Mouse (Mus musculus): Measurements from ENCODE around the gene Cacng6.
"Not testable (repeated sequence)": the region's sequence is repeated elsewhere in the genome, so short reads cannot be mapped to it uniquely, and the experiment has no call there.

The Cacng6 gene

DNA sequence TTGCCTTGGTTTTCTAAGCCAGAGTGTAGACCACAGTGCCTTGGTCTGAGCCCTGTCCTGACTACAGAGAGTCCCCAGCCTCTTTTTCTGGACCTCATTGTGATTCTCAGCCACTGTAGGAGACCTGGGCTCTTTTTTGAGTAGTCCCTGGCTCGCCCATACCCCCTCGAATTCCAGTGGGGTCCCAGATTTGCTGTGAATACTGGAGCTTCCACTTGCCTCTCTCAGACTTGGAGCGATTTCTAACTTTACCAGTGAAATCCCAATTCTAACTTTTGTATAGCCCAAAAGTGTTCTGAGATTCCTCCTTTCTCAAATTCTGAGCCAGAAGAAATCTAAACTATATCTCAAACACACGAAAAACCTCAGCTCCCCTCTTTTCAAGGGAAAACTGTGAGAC, at the start of gene Cacng6:
Gene Cacng6 (plus strand): TSS at position 301 of the 400 bp plus-strand sequence.
- DNase-seq = no peak

DNA sequence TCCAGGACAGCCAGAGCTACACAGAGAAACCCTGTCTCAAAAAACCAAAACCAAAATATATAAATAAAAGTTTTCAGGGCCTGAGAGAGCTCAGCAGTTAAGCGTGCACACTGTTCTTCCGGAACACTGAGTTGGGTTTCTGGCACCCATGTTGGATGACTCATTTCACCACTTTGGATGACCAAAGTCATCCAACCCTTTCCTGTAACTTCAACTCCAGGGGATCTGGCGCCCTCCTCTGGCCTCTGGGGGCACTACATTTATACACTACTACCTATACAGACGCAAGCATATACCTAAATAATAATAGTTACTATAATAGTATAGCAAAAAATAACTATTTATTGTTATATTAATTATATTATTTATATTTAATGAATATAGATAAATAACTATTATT, 47.2 kb upstream of the Cacng6 start:
- DNase-seq = peak; percentile 42 to 64

DNA sequence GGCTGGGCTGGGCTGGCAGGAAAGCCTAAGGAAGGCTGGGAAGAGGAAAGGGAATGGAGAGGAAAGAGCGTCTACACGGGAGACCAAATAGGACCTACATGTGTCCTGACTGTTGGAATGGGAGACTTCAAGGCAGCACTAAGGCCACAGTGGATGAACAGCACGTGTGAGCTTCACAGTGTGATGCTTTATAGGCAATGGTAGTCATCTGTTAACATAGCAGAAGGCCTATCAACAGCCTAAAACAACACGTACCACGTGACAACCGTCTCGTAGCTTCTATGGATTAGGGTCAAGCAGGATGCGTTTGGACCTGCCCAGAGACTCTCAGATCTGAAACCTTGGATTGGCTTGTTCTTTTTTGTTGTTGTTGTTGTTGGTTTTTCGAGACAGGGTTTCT, 41.9 kb upstream of the Cacng6 start:
- no peak for DNase-seq

DNA sequence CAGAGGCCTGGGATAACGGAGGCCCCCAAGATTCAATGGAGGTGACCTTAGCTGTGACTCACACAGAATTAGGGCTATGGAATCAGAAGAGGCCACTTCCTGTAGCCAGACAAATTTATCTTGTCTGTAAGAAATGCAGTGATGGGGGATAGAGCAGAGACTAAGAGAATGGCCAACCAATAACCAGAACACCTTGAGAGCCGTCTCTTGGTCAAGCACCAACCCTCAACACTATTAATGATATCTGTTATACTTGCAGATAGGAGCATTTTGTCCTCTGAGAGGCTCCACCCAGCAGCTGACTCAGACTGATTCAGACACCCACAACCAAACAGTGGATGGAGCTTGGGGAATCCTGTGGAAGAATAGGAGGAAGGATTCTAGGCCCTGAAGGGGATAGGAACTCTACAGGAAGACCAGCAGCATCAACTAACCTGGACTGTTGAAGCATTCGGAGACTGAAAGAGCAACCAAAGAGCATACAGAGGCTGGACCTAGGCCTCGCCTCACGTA, 39.1 kb upstream of the Cacng6 start:
- no peak for DNase-seq

DNA sequence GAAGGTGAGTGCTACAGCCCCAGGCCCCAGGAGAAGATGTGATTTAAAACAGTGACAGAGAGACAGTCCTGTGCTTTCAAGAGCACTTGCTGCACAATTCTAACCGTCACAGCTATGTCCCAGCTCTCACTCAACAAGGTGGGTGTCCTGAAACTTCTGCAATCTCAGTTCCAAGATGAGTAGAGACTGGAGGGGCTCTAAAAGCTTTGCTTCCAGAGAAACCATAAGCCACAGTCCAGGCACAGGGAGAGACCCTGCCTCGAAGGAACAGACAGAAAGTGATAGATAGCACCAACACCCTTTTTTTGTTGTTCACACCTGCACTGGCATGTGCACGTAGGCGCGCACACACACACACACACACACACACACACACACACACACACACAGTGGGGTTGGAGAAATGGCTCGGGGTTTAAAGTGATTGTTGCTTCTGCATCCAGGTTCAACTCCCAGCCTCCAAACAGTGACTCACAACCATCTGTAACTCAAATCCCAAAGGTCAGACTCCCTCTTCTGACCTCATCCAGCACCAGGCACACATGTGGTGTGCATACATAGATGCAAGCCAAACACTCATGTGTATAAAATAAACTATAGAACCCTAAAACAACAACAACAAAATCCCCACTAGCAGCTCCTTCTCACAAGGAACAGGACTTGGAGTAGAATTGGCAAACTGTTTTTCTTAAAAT, 37.8 kb upstream of the Cacng6 start:
- no peak for DNase-seq

DNA sequence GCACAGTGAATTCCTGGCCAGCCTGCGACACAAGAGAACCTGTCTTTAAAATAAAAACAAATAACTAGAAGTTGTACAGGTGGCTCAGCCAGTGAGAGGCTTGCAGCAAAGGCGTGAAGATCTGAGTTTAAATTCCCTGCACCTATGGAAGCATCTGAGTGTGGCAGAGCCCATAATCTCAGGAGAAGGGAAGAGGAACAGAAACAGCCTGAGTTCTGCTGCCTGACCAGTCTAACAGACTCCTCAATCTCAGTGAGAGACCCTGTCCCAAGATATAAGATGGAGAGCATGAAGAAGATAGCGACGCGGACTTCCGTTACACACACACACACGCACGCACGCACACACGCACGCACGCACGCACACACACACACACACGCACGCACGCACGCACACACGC, 36.2 kb upstream of the Cacng6 start:
- no peak for DNase-seq

DNA sequence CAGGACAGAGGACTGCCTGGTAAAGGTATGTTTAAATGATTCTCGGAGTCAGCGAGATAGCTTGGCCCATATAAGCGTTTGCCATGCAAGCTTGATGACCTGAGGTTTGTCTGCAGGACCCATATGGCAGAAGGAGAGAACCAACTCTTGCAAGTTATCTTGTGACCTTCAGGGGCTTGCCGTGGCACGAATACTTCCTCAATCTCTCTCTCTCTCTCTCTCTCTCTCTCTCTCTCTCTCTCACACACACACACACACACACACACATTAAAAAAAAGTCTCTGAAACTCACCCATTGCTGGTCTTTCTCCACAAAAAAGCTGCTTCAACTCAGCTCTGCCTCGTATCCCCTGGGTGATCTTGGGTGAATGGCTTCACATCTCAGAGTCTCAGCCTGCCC, 35.1 kb upstream of the Cacng6 start:
- no peak for DNase-seq

DNA sequence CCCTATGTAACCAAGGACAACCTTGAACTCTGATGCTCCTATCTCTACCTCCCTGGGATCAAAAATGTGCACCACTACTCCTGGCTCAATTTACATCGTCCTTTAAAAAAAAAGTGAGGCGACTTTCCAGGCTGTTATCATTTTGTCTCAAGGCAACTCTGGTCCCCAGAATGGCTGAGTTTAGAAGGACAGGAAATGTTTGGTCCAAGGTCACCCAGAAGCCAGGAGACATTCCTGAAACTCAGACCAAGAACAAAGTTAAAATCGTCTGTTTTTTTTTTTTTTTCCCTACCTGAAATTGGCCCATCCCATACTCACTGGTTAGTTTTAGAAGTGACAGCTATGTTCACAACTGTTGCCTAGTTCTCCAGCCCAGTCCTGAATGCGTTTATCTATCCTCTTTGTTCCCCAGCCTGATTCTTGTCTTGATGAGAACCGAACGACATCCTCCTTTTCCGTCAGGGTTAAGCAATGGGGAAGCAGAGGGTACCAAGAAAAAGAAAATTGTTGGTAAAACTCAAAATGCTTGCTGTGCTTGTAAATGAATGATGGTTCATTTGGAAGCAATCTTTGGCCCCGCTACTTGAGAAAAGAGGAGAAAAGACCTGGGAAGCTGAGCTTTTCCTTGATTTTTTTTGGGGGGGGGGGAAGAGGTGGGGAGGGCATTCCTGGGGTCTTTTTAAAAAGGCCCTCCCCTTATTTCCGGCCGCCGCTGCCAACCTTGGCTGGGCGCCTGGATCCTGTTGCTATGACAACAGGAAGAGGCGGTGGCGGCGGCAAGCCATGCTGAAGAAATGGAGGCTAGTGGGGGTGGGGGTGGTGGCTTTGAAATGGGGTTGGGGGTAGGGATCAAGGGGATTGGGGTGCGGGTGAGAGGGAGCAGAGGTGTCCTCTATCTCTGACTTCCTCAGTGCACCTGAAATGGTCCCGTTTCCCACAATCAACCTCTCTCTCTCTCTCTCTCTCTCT, 34.3 kb upstream of the Cacng6 start:
- DNase-seq = peak; percentile 65 to 71

DNA sequence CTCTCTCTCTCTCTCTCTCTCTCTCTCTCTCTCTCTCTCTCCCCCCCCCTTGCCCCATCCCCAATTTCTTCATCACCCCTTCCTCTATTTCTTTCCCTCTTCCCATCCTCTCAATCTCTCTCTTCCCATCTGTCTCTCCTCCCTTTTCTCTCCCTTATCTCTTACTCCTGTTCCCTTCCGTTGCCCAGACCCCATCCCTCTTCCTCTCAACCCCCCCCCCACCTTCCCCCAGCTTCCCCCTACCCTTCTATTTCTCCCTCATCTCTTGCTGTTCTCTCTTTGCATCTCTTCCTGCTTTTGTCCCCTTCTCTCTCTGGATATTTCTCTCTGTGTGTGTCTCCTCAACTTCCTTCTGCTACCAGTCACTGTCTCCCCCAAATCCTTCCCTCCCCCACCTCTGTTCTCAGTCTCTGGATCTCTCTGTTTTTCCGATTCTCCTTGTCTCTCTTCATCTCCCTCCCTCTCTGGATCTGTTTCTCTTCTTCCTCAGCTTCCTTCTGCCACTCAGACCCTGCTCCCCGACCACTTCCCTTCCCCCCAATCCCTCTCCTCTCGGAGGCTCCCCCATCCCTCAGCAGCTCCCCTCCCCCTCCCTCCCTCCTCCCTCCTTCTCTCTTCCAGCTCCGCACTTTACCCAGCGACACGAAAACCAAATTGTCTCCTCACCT, 33.4 kb upstream of the Cacng6 start, which contains the start of gene Cacng8:
Gene Cacng8 (plus strand): TSS at position 271 of the 668 bp plus-strand sequence.
- no peak for DNase-seq

DNA sequence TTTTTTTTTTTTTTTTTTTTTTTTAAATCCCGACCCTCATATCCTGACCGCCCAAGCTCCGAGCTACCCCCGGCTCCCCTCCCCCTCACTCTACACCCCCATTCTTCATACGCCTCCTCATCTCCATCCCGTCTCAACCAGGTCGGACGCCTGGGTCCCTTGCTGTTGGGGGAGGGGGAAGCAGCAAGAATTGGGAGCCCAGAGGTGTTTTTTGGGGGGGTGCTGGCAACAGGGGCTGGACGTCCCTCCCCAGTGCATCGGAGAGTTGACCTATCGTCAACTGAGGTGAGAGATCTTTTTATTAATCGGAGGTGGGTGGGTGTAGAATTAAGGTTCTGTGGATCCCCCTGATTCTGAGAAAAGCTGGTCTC, 32.9 kb upstream of the Cacng6 start:
- DNase-seq = no peak

DNA sequence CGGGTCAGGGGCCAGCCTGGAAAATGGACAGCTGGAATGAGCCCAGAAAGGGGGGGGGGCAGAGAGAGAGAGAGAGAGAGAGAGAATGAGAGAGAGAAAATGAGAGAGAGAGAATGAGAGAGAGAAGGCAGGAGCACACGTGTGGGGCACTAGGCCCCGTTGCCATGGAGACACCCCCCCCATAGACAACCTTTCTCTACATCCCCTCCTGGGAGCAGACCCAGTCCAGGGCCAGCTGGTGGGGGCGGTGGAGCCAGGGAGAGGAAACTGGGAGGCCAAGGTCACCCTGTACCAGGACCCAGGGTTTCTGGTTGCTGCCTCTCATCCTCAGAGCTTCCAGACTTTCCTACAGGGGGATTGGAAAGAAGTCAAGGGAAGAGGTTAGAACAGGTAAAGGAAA, 32.2 kb upstream of the Cacng6 start:
- DNase-seq = no peak

DNA sequence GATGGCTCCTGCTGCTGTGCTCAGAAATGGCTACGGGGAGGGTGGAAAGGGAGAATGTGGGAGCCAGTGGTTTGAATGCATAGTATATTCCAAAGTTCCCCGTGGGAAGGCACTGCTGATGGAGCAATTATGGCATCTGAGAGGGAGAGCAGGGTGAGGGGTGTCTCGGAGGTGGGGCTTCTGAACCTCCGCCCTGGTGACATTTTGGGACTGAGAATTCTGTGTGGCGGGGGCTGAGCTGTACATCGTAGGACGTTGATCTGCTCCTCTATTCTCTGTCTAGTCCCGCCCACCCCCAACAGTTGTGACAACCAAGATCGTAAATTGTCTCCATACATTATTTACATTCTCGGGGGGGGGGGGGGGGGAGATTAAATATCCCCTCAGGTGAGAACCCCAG, 26.6 kb upstream of the Cacng6 start:
- DNase-seq = no peak

DNA sequence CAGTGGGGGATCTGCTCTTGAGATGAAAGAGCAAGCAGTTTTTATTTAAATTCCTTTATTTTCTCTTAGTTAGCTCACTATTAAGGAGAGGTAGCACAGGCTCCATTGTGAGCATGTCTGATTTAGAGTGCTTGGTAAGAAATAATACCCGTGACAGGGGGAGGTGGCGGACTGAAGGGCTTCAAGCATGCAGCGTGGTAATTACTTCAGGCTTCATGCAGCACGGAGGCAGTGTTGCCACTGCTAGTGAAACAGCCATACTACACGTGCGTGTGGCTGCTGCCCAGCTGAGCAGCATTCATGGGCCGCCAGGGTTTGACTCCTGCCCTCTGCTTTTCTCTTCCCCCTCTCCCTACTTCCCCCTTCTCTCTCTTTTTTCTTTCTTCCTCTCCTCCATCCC, 26.2 kb upstream of the Cacng6 start:
- DNase-seq = no peak

DNA sequence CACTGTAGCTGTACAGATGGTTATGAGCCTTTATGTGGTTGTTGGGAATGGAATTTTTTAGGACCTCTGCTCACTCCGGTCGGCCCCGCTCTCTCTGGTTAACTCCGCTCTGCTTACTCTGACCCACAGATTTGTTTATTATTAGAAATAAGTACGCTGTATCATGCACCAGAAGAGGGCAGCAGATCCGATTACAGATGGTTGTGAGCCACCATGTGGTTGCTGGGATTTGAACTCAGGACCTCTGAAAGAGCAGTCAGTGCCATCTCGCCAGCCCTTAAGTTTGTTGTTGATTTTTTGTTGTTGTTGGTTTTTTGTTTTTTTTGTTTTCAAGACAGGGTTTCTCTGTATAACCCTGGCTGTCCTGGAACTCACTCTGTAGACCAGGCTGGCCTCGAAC, 25.6 kb upstream of the Cacng6 start:
- DNase-seq = not testable (repeated sequence)

DNA sequence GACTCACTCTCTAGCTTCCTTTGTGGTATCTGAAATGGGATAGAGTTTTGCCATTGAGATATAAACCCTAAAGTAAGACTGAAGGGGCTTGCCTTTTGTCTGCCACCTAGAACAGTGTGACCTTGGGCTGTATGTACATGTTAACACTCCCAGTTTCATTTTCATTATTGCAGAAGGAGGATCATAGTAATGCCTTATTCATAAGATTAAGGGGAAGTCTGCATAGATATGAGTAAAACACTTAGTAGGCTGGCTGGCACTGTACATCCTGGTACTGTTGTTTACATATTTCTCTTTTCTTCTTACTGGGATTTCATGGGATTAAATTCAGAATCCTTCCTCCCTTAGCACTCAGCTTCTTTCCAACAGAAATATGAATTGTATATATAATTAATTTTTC, 24.1 kb upstream of the Cacng6 start:
- no peak for DNase-seq

DNA sequence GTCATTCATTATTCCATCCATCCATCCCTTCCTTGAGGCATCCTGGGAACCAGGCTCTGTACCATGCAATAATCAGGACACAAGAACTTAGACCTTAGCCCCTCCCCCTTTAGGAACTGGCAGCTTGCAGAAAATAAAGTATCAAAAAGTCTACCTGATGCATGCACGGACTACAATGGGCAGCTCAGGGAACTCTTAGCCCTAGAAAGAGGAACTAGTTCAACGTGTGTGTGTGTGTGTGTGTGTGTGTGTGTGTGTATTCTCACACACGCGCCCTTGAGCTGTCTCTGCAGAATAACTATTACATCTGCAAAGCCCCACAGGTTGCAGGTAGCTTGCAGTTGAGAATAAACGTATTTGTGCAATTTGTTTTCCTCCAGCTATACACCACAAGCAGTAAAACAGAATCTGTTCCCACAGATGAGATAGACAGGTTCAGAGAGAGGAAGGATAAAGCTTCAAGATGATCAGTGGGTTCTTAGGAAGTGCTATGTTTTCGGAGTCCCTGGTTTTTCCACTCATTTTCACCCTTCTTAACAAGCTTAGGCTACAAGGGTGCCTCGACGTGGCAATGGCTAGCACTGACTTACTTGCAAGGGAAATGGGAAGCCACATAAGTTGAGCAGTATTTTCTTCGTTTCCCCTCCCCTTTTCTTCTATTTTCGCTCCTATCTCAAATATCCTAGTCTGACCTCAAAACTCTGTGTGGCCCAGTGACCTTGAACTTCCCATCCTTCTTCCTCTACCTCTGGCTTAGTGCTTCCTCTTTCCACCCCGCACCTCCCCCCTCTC, 14.1 kb upstream of the Cacng6 start:
- DNase-seq = no peak

DNA sequence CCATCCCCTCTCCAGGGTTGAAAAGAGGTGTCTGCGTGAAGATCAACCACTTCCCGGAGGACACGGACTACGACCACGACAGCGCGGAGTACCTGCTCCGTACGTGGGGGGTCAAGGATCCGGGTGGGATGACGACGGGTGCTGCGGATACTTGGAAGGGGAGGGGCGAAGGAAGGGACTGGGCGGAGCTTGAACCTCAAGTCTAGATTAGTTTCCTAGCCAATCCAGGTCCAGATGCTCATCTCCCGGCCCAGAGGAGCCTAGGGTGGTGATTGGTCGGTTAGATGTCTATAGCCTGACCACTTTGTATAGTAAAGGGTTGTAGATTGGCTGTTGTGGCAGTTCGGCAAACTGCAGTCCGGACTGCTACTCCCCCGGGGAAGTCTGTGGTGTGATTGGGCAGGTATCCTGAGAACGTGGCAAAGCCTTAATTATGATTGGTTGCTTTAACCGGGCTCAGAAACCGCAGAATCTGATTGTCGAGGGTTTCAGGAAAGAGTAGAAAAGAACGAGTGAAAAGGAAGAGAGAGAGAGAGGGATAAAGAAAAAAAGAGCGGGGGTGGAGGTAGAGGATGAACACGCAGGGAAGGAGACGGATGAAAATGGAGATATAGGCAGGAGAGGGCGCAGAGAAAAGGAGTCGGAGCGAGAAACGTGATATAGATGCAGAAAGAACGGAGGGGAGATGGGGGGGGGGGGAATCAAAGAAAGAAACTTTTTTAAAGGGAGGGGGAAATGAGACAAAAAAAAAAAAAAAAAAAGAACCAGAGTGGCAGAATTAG, 12.6 kb upstream of the Cacng6 start:
- DNase-seq = peak; percentile 13 to 50

DNA sequence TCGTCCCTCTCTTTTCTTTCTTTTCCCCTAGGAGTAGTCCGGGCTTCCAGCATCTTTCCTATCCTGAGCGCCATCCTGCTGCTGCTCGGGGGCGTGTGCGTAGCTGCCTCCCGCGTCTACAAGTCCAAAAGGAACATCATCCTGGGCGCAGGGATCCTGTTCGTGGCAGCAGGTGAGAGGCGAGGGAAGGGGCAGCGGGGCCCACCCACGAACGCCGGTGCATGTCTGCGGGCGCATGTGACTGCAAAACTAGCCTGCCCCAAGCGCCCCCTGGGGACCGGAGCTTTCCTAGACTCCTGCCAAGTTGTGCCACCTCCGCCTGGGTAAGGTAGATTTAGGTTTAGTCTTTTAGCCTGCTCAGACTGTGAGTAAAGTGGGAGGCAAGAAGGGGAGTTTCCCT, 12.0 kb upstream of the Cacng6 start:
- DNase-seq = no peak

DNA sequence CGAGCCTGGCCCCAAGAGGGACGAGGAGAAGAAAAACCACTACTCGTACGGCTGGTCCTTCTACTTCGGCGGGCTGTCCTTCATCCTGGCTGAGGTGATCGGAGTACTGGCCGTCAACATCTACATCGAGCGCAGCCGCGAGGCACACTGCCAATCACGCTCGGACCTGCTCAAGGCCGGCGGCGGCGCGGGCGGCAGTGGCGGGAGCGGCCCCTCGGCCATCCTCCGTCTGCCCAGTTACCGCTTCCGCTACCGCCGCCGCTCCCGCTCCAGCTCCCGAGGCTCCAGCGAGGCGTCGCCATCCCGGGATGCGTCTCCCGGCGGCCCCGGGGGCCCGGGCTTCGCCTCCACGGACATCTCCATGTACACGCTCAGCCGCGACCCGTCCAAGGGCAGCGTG, 9.1 kb upstream of the Cacng6 start:
- peak; percentile 27 to 48 for DNase-seq

DNA sequence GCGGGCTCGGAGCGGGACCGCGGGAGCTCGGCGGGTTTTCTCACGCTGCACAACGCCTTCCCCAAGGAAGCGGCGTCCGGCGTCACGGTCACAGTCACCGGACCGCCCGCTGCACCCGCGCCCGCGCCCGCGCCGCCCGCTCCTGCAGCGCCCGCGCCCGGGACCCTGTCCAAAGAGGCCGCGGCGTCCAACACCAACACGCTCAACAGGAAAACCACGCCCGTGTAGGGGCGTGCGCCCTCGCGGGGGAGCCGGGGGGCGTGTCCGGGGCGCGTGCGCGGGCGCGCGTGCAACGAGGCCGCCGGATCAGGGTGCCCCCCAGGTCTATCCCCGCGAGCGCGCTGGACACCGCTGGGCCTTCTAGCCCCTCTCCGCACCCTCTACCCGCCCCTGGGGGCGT, 8.6 kb upstream of the Cacng6 start:
- DNase-seq = peak; percentile 35 to 62

DNA sequence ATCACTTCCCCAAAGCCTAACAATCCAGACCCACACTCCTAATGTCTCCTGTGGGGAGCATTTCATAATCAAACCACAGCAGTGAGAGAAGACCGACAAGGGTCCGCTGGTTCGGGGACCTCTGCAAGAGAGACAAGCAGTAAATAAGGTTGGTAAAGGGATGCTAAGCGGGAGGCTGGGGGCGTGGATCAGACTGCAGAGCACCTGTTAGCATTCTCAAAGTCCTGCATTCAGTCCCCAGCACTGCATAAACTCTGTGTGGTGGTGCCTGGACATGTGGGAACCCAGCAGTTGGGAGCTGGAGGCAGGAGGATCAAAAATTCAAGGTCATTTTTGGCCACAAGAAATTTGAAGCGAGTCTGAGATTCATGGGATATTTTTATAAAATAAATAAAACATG, 4.1 kb upstream of the Cacng6 start:
- no peak for DNase-seq

DNA sequence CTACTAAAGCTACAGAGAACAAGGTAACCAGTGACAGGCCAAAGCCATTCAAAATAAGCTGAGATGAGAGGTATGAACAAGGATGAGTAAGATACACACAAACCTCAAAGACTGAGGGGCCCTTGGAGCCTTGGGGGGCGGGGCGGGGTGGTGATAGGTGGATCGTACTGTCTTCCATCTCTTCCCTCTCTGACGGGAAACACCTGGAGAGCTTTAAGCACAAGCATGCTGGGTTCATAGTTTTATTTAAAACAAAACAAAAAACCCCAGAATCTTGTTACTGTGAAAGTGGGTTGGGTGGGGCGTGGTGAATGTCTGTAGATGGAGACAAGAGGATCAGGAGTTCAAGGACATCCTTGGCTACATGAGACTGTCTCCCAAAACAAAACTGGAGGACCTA, 3.5 kb upstream of the Cacng6 start:
- no peak for DNase-seq

Measured in lung, postnatal 4 days (tissue).